In genomic region chr4:59360704-59361103, GRCm38 (mm10) we compare ENCODE assay signal across 8 mouse cellular contexts.
DNase-seq lines count a peak whose midpoint lies in the region; ATAC-seq lines count a peak whose summit lies in the region.

No protein-coding gene starts in this region.

- DNase-seq in left cerebral cortex, adult 18-20 months (ENCODE audit: low spot score in 2 of 2) = peak; percentile 85 to 89
- no peak for DNase-seq in left cerebral cortex, adult 11 months (ENCODE audit: low spot score)
- DNase-seq in cerebellum, postnatal 36 days = peak; percentile 76 to 80
- DNase-seq in gastrocnemius, postnatal 36 days = peak; percentile 64 to 65
- DNase-seq in neural tube, embryonic 10.5 days (ENCODE audit: extremely low spot score, low spot score) = peak; percentile 76

- intact Hi-C loops in gastrocnemius, postnatal 36 days (cut with DNase I) = loop anchor here (5.0 to 10.0 kb wide), 2 partner anchors 207 to 404 kb away; no protein-coding TSS in a partner anchor

- H3K9me3 ChIP-seq in kidney, embryonic 16.5 days (ENCODE audit: low read length) = no peaks in the 10 kb centered on the region
- no peaks in the 10 kb centered on the region for H3K9me3 ChIP-seq in liver, embryonic 12.5 days (replicated peaks)
- H3K9me3 ChIP-seq in stomach, embryonic 16.5 days (replicated peaks; ENCODE audit: control insufficient read depth, low read length) = no peaks in the 10 kb centered on the region

- peaks cover 40% of the 10 kb centered on the region for H3K4me1 ChIP-seq in kidney, embryonic 16.5 days (ENCODE audit: insufficient read depth, low read length)
- H3K4me1 ChIP-seq in liver, embryonic 12.5 days = peaks cover 34% of the 10 kb centered on the region
- peaks cover 16% of the 10 kb centered on the region for H3K4me1 ChIP-seq in stomach, embryonic 16.5 days (ENCODE audit: control insufficient read depth, insufficient read depth, low read length)

- WGBS in kidney, embryonic 16.5 days = 2% methylated on average over 15 of the region's 15 CpGs
- 14% methylated on average over 15 of the region's 15 CpGs for WGBS in liver, embryonic 12.5 days (ENCODE audit: insufficient replicate concordance)
- 3% methylated on average over 15 of the region's 15 CpGs for WGBS in stomach, embryonic 16.5 days

- no peak for ATAC-seq in kidney, embryonic 16.5 days (ENCODE audit: low FRiP score, low TSS enrichment)
- no peak for ATAC-seq in liver, embryonic 12.5 days
- no peak for ATAC-seq in stomach, embryonic 16.5 days (ENCODE audit: insufficient read depth, low FRiP score)

- H3K36me3 ChIP-seq in kidney, embryonic 16.5 days (ENCODE audit: insufficient read depth, low read length) = 0 out of 2 replicates have a peak, but pooled peaks cover 3% of the 10 kb centered on the region
- peaks cover 59% of the 10 kb centered on the region for H3K36me3 ChIP-seq in liver, embryonic 12.5 days
- H3K36me3 ChIP-seq in stomach, embryonic 16.5 days (ENCODE audit: control insufficient read depth, insufficient read depth, low read length) = no peaks in the 10 kb centered on the region

- H3K4me3 ChIP-seq in kidney, embryonic 16.5 days (ENCODE audit: low read length) = no peak overlapping the region
- no peak overlapping the region for H3K4me3 ChIP-seq in liver, embryonic 12.5 days
- H3K4me3 ChIP-seq in stomach, embryonic 16.5 days (replicated peaks; ENCODE audit: low read length) = no peak overlapping the region

- H3K27me3 ChIP-seq in kidney, embryonic 16.5 days (ENCODE audit: insufficient read depth, low read length) = no peaks in the 10 kb centered on the region
- H3K27me3 ChIP-seq in liver, embryonic 12.5 days (replicated peaks) = no peaks in the 10 kb centered on the region
- no peaks in the 10 kb centered on the region for H3K27me3 ChIP-seq in stomach, embryonic 16.5 days (ENCODE audit: control insufficient read depth, insufficient read depth, low read length)

- peak overlapping the region; percentile 29 for H3K4me2 ChIP-seq in kidney, embryonic 16.5 days (replicated peaks; ENCODE audit: low read depth, low read length)
- peak overlapping the region; percentile 28; the same call in 1 of the 2 replicates for H3K4me2 ChIP-seq in liver, embryonic 12.5 days
- peak overlapping the region; percentile 28; the same call in 1 of the 2 replicates for H3K4me2 ChIP-seq in stomach, embryonic 16.5 days (ENCODE audit: low read depth, low read length)

- H3K27ac ChIP-seq in kidney, embryonic 16.5 days (ENCODE audit: low read length) = peak overlapping the region; percentile 74
- H3K27ac ChIP-seq in liver, embryonic 12.5 days = no peak overlapping the region
- H3K27ac ChIP-seq in stomach, embryonic 16.5 days (ENCODE audit: low read length) = no peak overlapping the region

- H3K9ac ChIP-seq in kidney, embryonic 16.5 days (replicated peaks; ENCODE audit: low read length) = peak overlapping the region; percentile 37
- H3K9ac ChIP-seq in liver, embryonic 12.5 days = no peak overlapping the region
- no peak overlapping the region; the same call in 1 of the 2 replicates for H3K9ac ChIP-seq in stomach, embryonic 16.5 days (ENCODE audit: low read length)
